Mouse (Mus musculus): ENCODE data around the gene Bco2.

Gene Bco2

DNA sequence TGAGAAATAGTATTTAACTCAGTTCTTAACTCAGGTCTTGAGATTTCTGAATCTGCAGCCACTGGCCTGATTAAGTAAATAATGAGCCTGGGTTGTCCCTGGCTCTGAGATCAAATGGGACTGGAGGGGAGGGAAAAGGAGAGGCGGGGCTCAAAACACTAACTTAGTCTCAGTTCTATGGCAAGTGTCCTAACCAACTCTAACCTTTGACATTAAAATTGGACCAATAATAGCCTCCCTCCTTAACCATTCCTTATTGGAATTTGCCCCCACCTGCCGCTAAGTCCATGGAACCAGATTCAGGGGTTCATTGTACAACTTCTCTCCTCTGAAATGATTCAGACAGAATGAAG, at the start of gene Bco2:
Bco2 (minus strand) TSS at position 88 of the 353 bp plus-strand sequence.
- no peak for DNase-seq

DNA sequence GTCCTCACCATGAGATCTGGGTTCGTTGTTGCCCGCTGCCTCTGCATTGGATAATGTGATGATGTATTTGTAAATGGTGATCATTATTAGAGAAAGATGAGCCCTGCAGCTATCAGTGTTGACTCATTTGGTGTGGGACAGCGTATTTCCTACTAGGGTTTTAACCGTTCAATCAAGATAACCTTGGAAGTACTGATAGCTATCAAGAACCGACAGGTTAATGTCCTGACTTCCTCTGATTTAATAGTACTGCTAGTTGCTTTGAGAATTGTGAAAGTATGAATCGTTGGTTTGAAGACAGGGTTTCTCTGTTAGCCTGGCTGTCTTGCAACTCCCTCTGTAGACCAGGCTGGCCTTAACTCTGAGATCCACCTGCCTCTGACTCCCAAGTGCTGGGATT, 49.4 kb upstream of the Bco2 start:
- no peak for DNase-seq

GRCm38 (mm10) chr9:50603998-50604324, 49.0 kb upstream of the Bco2 start:
- DNase-seq: no peak

GRCm38 (mm10) chr9:50603189-50603997, 48.4 kb upstream of the Bco2 start, which contains the start of the genes Sdhd and Timm8b:
Gene Sdhd, minus strand, starts transcription at chr9:50603812.
Gene Timm8b, plus strand, starts transcription at chr9:50603910.
- DNase-seq: peak; percentile 88 to 93

DNA sequence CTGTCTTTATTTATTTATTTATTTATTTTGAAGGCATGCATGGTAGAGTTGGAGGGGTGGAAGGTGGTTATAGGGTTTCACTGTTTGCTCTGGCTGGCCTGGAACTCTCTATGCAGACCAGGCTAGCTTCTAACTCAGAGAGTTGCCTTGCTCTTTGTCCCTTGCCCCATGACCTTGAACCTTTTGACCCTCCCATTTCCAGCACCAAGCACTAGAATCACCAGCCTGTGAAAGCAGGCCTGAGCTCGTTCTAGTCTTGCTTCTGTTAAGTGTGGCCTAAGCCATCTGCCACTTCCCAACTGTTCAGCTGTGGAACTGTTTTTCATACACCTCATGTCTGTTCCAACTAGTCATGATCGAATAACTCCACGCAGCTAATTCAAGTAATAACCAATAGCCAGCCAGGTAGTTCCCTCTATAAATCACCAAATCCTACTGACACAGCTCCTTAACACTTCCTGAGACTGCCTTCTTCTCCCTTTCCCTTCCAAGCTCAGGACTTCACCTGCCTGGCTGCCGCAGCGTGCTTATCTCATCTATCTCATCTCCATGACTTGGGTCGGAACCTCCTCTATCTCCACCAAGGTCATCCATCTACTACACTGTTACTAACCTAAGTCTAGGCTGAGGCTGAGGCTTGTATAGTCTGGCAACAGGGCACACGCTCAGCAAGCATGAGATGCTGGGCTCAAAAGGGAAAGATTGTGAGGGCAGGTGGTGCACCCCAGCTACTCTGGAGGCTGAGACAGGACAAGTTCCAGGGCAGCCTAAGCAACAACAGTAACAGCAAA, 47.3 kb upstream of the Bco2 start:
- DNase-seq: no peak

GRCm38 (mm10) chr9:50601536-50601935, 46.6 kb upstream of the Bco2 start:
- DNase-seq: no peak

DNA sequence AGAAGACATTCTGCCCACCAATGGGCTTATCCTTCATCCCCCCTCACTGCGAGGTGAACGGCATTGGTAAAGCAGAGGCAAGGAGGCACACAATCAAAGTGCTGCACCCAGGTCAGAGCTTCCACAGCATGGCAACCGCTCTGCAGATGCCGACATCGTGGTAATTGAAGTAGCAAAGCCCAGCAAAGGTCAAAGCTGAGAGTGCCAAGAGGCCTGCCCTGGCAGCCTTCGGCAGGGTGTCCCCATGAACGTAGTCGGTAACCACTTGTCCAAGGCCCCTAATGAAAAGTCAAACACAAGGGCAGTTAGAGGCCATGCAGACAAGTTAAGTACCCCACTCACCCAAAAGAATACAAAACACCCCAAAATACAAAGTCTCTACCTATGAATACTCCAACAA, 42.0 kb upstream of the Bco2 start:
- no peak for DNase-seq

GRCm38 (mm10) chr9:50594794-50595417, 39.9 kb upstream of the Bco2 start:
- DNase-seq: no peak

- DNase-seq: peak; percentile 40 to 42
Observed at GRCm38 (mm10) chr9:50593544-50593943, 38.6 kb upstream of the Bco2 start.

DNA sequence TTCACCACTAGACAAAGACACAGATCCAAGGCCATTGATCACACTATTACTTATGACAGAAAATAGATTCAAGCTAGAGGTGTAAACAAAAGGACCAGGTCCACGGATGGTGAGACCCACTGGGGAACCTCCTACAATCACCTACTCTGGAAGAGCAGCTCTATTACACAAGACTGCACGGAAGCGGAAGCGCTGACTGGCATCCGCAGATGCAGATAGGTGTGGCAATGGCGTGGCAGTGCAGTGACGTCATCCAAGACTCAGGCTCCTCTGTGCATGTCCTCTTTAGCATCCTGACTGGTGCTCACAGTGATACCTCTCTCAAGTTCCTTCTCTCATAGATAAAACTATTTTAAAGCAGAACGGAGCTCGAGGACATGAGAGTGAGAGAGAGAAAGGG, 38.0 kb upstream of the Bco2 start:
- DNase-seq: no peak

- no peak for DNase-seq
Observed at GRCm38 (mm10) chr9:50590856-50591518, 36.0 kb upstream of the Bco2 start.

DNA sequence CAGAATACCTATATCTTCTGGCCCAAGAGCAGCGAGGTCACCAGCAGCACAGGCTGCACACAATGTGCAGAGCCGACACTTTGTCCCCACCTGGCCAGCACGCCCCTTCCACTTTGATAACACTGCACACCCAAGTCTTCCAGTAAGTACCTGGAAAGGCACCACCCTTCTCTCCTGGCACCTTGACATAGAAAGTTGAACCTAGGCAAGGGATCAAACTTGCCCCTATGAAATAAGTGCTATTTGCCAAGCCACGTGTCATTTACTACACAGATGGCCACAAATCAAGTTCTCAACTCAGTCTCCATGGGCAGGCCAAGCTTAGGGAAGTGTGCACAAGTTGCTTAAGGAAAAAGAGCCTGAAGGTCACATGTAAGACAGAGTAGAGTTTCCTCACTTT, 32.0 kb upstream of the Bco2 start:
- no peak for DNase-seq

GRCm38 (mm10) chr9:50585145-50585818, 30.3 kb upstream of the Bco2 start:
- DNase-seq: no peak

GRCm38 (mm10) chr9:50580370-50580769, 25.4 kb upstream of the Bco2 start:
- DNase-seq: no peak

- no peak for DNase-seq
Observed at GRCm38 (mm10) chr9:50569599-50570525, 14.9 kb upstream of the Bco2 start.

- DNase-seq: no peak
Observed at GRCm38 (mm10) chr9:50567881-50568280, 12.9 kb upstream of the Bco2 start.

DNA sequence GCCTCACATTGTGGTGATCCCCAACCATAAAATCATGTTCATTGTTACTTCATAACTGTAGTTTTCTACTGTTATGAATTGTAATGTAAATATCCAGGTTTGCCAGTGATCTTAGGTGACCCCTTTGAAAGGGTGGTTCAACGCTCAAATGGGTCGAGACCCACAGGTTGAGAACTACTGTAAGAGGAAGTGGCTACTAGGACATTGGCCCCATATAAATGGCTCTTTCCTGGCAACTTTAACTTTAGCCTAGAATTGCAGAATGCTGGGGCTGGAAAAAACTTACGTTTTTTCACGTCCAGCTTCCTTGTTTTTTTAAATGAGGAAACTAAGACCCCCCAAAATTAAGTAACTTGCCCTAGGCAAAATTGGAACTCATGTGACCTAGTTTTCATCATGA, 12.4 kb upstream of the Bco2 start:
- DNase-seq: no peak

- DNase-seq: no peak
Observed at GRCm38 (mm10) chr9:50565940-50566339, 11.0 kb upstream of the Bco2 start.

DNA sequence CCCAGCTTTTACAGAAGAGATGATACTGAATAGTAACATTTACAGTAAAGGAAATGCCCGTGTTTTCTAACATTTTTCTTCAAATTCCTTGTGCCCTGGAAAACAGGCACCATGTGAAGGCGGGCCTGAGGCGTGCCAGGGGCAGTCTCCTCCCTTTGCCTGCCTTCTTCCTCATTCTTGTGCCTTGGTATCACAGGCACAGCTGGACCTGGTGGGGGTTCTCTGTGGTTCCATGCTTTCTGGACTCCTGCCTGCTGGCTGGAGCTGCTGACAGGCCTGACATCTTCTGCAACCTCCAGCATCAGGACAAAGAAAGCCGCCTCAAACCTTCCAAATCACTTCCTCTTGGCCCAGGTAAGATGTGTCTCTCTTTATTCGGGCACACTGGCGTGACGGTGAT, 10.2 kb upstream of the Bco2 start:
- DNase-seq: no peak

DNA sequence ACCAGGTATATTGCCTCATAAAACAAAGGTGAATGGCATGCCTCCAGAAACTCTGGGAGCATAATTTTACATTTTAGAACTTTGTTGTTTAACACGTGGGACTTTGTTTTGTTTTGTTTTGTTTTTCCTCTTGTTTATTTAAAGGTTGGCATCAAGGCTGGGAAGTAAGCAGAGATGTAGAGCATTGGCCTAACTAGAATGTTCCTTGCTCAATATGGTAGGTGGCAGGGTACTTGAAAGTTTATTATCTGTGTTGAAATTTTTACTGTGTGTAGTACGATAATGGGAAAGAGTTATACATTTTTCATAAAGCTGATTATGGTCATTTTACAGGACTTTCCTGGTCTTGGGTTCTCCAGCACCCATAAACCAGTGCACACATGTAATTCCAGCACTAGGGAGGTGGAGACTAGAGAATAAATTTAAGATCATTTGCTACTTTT, 7.0 kb upstream of the Bco2 start:
- DNase-seq: no peak

DNA sequence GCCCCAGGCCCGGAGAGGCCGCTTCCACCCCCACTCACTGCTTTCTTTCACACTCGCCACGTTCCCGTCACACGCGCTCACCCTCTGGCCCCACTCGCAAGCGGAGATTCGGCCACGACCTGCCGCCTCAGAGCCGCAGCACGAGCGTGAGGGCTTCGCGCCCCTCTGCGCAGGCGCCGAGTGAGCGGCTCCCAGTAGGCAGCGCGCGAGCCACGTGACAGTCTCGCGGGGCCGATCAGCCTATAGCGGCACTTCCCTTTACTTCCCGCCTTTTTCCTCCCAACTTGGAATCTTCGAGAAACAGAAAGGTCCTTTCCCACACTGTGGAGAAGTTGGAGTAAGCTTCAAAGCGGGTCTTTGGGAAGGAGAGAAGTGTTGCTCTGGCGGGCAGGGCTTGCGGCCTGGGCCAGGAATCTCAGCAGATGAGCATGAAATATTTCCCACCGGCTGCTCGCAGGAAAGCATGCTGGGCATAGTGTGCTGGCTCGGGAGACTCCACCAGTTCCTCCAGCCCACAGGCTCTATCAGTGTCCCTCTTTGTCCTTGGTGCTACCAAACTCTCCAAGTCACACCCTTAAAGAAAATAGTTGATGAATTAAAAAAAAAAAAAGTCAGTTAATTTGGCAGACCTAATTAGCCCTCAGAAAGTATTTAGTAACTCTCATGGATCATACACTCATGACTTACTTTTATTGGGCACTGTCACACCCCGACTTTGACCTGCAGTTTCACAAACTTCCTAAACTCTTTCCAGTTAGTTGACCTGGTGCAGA, 6.3 kb upstream of the Bco2 start, which contains the start of gene Tex12:
Tex12 (minus strand) TSS at position 181 of the 773 bp plus-strand sequence.
- no peak for DNase-seq

Measured in thymus, postnatal 36 days (tissue).